Mouse (Mus musculus) cerebellum, adult 8-10 months (tissue): ENCODE measurements around the gene Cdk16.
"Not testable (repeated sequence)": the region's sequence is repeated elsewhere in the genome, so short reads cannot be mapped to it uniquely, and the experiment has no call there.

Source experiments
- DNase-seq: peaks from one replicate; pipeline ENCODE4 v3.0.0; 2022

The Cdk16 gene

DNA sequence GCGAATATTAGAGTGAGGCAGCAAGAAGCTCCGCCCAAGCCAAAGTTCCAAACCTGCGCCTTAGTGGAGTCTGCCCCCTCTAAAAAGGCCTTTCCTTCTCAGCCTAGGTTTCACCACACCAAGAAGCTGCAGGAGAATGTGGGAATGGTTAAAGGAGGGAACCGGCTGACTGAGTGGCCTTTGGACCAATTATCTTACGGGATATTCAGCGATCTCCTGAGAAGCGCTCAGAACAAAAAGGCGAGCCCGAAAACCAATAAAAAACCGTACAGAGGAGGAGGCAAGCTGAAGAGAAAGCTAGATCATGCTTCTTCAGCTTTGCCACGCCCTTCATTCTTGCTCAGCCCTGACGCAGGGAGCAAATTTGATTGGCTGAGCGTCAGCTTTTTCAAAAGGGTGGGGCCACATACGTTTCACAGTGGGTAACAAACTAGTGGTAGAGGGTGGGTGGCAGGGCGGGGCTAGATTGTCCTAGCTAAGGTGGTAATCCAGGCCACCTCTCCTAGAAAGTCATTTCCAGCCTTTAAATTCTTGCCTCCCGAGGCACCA lies at the start of gene Cdk16:
Gene Cdk16 (plus strand): TSS at position 436 of the 549 bp plus-strand sequence.
- DNase-seq, result peak; percentile 79

DNA sequence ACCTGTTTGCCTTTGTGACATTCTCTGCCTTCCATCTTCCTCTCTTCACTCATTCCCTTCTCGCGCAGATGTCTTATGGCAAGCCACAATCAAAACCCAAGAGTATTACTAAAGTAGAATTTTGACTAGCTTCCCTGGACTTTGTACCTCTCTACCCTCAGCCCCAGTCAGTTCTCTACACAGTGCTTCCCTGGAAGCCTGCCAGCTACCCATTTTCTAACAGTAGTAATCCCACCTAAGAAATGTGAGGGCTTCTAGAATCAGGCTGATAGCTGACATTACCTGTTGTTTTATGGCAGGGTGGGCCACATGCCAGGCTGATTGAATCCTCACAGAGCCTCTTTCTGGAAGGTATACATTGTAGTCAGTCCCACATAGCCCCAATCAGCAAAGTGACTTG lies 49.6 kb upstream of the Cdk16 start:
- no peak for DNase-seq

DNA sequence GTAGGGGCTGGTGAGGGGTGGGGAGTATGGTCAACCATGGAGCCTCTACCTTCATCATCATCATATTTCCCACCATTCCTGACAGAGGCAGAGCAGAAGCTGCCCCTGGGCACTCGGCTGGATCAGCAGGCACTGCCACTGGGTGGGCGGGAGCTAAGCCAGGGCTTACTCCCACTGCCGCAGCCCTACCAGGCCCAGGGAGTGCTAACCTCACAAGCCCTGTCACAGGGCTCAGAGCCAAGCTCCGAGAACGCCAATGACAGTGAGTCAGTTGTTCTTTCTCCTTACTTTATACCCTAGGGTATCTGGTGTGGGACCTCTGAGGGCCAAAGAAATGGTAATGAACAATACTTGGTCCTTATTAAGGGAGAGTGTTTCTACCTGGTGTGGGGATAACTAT lies 43.0 kb upstream of the Cdk16 start:
- DNase-seq, result no peak

DNA sequence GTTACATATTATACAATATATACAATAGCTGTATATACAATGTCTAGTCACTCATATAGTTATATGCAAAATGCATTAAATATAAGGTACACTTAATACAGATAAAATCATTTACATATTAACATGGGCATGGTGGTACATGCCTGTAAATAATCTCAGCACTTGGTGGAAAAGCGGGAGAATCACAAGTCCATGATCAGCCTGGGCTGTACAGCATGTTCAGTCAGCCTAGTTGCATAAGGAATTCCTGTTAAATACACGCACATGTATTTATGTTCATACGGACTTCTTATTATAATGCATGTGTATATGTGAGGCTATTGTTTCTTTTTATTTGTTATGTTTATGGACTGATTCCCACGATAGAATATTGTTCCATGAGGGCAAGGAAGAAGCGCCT lies 30.2 kb upstream of the Cdk16 start:
- no peak for DNase-seq

DNA sequence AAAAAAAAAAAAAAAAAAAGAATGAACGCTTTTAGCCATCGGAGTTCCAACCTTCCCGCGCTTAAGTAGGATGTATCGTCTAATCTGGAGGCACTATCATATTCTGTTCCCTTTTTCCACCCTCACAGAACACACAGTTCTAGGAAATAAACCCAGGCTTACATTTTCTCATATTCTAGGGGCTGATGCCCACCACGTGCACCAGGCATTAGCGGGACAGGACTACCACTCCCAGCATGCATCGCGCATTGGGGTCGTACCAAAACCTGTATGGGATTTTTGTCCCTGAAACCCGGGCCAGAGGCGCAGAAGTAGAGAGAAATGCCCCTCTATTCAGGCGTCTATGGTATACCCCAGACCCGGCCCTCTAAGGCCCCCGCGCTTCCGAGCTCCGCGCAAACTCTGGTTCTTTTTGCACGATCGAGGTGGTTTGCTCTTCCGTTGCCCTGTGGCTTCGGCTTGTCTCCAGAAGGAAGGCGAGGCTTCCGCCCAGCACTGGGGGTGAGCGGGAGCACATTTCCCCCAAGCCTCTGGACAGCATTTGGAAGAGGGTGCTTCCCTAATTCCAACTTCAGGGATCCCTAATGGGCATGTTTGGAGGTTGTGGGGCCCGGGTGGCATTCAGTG lies 29.6 kb upstream of the Cdk16 start, which contains the start of gene Uba1:
Gene Uba1 (plus strand): TSS at position 301 of the 627 bp plus-strand sequence.
- DNase-seq, result peak; percentile 67

DNA sequence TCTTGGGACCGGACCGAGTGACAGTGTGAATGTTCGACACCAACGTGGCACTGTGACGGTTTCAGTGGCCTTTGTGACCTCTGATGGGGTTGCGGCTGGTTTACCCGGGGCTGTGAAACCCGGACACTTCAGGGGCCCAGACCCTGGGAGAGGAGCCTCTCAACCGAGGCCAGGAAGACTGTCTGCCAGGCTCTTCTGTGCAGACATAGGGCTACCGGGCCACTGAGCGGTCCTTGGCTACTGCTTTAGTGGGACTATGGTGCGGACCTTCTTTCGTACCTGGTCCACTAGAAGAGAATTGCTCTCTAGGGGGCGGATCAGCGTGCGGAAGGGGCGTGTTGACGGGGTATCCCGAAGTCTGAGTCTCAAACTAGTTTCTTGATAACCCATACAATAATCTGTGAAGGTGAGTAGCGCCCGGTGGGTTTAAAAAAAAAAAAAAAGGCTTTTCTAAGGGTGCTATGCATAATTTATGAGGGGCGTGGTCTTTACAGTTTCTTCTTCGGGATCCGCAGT lies 28.8 kb upstream of the Cdk16 start:
- DNase-seq, result peak; percentile 15

DNA sequence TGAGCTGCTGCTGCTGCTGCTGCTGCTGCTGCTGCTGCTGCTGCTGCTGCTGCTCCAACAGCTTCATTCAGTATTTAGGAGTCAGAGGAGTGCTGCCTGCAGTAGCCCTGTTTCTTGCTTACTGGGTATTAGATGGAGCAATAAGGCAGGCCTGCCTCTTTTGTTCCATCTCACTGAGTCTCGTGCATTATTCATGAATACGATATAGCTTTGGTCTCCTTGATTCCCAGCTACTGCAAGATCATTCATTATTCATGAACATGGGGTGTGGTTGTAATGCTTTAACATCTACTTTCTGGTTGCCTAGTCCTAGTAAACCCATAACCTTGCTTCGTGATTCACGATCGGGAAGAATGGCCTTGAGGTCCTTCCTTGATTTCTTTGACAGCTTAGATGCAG lies 25.4 kb upstream of the Cdk16 start:
- no peak for DNase-seq

DNA sequence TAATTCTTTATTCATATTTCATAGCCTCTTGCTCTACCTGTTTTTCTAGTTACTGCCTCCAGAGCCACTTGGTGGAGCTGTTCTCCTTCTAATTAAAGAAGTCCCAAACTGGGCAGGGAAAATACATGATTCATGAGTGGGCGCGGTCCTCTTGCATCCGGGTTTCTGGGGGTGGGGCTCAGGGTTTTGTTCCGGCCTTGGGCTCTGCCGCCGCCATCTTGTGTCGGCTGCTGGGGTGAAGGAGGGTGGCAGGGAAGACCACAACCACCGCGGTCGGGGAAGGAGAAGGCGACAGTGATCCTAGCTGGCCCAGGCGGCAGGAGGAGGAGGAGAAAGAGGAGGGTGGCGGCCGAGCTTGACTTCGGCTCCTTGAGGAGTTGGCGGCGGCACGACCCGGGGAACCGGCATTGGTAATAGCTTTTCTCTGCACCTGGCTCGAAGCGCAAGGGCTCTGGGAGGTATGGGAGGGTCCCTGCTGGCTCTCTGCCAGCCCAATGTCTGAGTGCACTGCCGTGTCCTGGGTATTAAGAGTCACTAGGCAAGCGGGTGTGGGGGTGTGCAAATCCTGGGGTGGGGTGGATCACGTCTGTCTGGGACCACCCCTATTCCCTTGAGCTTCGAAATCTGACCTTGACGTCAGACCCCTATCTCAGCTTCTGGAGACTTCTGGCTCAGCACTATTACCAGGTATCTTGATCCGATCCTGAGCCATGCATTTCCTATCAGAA lies 24.9 kb upstream of the Cdk16 start:
- DNase-seq, result peak; percentile 76

DNA sequence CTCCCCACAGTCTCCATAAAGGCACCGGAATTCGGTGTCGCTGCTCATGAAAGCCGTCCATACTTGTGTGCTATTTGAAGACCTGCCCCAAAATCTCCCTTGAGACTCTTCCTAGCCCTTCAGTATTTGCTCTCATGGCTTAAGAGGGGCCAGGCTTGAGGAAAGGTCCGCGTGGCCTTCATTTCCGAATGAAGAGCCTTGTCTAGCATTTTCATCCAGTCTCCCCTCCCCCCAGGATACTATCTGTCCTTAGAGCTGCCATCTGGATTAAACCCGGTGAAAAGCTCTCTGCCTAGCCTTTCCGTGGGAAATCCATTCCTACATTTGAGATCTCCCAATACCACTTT lies 24.3 kb upstream of the Cdk16 start:
- DNase-seq, result no peak

DNA sequence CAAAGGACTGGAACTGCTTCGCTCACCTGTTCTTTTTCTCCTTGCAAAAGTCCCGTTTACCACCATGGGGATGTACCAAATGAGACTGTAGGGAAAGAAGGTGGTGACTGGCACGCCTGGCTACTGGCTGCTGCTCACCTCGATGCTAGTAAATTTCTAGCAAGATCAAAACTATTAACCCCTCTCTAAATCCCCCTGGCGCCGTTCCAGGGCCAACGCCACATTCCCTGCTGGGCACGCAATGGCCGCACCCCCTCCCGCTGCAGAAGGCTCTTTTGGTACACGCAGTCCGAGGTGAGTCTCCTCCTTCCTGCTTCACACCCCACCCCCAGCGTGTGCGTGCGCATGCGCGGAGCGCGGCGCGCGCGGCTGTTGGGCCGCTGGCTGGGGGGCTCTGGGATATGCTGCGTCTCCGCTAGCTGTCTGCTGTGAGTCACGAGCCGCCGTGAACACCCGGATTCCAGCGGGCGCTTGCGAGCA lies 354 bp downstream of the Cdk16 start:
- DNase-seq, result peak; percentile 80

DNA sequence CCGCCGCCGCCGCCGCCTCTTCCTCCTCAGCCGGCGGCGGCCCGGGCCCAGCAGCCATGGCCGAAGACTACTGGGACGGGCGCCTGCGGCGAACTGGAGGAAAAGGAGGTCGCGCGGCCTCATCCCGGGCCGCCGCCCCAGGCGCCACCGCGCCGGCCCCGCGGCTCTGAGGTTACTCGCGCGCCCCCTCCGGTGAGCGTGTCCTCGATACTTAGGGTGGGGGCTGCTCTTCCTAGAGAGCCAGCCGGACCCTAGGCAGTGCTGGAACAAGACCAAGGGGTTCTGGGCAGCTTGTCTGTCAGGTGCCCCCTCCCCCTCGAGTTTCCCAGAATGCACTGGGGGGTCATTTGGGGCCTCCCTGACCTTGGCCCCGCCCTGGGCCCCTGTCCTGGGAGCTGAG lies 861 bp downstream of the Cdk16 start:
- peak; percentile 62 for DNase-seq

DNA sequence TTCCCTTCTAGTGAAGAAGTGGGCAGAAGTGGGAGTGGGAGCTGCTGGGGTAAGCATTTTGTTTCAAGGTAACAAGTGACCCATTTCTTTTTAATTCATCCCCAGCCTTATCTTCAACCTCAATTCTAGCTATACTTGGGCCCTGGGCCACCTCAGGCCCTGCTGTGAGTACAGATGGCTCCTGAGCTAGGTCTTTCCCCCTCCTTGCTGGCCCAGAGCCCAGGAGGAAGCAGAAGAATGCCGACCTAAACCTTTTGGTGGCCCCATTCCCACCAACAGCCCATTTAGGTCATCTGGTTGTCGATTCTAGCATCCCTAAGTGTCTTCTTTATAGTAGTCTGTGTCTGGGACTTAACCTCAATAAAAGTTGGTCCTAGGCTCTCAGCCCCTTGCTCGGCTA lies 3.8 kb downstream of the Cdk16 start:
- peak; percentile 58 for DNase-seq

DNA sequence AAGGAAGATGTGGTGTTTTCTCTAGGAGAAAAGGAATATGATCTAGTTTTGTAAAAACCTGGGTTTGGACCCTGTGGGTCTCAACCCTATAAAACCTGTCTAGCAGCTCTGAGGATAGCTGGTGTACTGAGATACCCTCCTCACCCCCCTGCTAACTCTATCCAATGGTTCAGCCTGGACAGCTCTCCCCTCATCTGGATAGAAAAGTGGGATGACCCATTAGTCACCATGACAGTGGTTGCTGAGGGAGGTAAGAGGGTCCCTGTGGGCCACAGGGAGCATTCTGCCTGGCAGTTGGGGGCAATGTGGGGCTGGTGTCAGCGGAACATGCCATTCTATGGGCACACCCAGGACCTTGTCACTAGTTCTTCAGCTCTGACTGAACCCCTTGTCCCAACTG lies 4.9 kb downstream of the Cdk16 start:
- no peak for DNase-seq

DNA sequence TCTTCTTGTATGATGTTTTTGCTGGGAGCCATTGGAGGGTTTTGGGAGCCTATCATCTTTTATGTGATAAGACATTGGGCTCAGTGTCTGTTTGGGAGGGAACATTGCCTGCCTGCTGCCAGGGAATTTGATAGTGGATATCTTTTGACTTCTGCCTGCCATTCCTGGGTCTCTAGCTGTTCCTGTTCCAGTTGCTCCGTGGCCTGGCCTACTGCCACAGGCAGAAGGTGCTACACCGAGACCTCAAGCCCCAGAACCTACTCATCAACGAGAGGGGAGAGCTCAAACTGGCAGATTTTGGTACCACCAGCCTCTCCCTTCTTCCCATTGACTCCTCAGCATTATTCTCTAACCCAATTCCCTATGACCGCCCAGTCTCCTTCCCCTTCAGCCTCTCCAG lies 8.1 kb downstream of the Cdk16 start:
- no peak for DNase-seq

DNA sequence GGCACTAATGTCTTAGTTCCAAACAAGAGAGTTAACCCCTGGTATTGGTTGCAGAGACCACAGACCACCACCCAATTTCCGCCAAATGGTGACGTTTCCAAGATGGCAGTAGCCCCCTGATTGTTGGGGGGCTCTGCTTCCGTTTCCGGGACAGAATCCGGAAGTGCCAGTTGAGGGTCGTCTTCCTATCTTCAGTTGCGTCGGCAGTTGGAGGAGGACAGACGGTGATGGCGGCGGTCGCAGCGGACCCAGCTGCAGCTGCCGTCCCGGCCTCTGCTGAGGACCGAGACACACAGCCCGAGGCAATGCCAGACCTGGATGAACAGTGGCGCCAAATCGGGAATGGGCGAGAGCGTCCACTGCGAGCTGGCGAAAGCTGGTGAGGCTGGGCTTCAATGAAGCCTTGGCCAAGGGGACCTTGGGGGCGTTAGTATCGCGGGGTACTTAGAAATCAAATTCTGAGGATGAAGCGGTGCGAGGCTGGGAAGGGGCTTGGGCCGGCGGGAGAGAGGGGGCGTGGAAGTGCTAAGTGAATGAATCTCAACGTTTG lies 16.1 kb downstream of the Cdk16 start, which contains the start of gene Usp11:
Gene Usp11 (plus strand): TSS at position 166 of the 550 bp plus-strand sequence.
- DNase-seq, result peak; percentile 29

DNA sequence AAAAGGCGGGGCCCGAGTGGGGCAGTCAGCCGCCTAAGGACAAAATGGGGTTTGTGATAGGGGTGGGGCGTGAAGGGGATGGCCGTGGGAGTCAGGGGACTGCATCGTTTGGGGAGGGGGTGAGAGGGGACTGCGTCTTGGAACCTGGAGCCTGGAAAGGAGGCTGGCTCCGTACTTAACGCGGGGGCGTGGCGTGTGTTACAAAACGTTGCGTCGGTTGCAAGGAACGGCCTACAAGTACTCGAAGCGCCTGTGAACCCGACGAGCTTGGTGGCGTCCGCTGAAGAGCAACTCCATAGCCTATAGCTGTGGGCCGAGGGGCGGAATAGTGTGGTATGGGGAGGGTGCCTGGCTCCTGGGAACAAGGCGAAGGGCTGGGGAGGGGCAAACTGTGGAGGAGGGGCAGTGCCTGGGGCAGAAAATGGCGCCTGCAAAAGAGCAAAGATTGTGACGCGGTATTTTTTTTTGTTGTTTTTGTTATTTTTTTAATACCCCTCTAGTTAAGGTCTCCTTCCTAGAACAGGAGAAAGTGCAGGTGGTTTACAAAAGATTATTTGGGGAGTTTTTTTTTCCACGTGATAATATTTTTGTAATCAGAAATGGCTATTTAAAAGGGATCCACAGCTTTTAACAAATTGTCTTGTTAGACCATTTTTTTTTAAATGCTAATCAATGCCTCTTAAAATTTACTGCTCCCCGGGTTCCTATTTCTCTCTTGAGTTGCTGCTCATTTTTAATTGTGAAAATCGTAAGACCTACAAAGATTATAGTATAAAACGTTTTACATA lies 16.7 kb downstream of the Cdk16 start:
- peak; percentile 71 for DNase-seq

DNA sequence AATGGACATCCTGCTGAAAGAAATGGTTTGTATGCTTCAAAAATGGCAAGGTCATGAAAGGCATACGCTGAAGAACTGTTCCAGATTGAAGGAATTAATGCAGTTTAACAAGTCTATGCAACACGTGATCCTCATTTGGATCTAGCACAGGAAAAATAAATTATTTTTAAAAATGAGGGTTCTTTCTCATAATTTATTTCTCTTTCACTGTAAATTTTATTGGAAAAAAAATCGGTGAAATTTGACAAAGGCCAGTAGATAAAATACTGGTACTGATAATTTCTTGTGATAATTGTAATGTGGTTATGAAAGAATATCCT lies 17.3 kb downstream of the Cdk16 start:
- no peak for DNase-seq

DNA sequence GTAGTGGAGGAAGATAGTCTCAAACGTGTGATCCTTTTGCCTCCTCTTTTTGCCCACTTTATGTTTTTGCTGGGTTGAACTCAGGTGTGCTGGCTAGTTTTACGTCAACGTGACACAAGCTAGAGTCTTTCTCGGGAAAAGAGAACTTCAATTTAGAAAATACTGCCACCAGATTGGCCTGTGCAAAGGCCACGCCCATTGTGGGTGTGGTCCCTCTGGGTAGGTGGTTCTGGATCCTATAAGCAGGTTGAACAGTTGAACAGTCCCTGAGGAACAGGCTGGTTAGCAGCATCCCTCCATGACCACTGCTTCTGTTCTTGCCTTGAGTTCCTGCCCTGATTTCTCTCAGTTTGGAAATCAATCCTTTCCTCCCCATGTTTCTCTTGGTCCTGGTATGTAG lies 40.9 kb downstream of the Cdk16 start:
- DNase-seq, result no peak

DNA sequence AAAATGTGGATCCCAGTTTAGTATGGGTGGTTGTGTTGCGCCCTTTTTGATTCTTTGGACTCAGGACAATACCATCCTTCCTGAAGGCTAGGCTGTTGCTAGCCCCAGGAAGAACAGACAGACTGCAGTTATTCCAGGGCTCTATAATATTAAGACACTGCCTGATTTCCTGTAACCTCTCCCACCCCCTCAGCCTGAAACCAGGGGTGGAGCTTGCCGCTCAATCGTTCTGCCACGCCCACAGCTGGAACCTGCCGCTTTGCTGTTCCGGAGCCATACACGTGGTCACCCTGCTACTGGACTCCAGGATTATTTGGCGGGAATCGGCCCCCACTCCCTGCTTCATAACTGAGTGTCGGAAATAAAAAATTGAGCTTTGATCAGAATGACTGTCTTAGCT lies 42.3 kb downstream of the Cdk16 start:
- not testable (repeated sequence) for DNase-seq

DNA sequence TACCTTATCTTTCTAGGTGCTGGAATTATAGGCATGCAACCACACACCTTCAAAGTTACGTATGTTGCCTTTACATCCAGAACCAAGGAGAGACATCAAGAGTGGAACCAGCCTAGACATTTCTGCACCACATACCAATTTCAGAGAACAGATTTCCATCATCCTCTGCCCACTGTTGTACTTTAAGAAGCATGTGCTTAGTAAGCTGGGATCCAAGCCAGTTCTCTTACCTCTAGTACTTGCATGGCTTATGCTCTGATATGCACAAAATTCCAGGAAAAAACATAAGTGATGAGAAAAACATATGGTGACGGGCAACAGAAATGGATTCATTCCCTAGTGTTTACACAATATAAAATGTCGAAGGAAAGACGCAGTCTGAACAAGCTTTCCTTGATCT lies 48.7 kb downstream of the Cdk16 start:
- no peak for DNase-seq

DNA sequence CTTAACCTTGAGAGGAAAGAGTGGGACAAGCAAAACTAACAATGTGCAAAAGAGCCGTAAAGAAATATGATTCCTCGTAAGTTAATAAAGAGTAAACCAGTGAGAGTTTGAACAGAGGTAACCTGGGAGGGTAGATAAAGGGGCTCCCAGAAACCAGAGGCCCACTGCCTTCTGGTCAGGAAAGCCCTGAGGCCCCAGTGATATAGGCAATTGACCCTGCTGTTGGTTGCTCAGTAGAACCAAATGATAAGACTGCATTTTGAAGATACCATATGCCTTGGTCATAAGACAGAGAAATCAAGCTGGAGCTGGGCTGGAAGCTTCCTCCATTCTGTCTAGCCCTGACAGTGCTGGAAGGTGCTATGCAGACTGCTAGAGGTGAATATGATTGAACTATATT lies 61.1 kb downstream of the Cdk16 start:
- no peak for DNase-seq
